Mouse (Mus musculus): ENCODE results near the gene Senp1.

- TF ChIP-seq CTCF (IDR thresholded peaks at IDR 0.05; ENCODE audit: borderline replicate concordance, control insufficient read depth, extremely low read depth, insufficient read depth, low read length, poor library complexity) (no peak), POLR2A (IDR thresholded peaks at IDR 0.05; ENCODE audit: control insufficient read depth, extremely low read depth, insufficient read depth, low read length, poor library complexity) (no peak)
Observed at GRCm38 (mm10) chr15:97991285-97991895, 102.2 kb downstream of the Senp1 start.

Data from thymus, adult 2 months (tissue).